Mouse (Mus musculus) monocyte, adult 2 months (primary cell): ENCODE measurements around the gene Gm13279.
A peak's percentile ranks its signal among the peaks of the same experiment; 100 is the strongest.
"Not testable (repeated sequence)": the region's sequence is repeated elsewhere in the genome, so short reads cannot be mapped to it uniquely, and the experiment has no call there.

Experiments
- DNase-seq, 2 experiments: peaks; one replicate each; pipeline ENCODE4 v3.0.0; 2022; ENCODE audit warnings: low spot score in 2 of 2, low read depth in 1 of 2

Gm13279 gene

DNA sequence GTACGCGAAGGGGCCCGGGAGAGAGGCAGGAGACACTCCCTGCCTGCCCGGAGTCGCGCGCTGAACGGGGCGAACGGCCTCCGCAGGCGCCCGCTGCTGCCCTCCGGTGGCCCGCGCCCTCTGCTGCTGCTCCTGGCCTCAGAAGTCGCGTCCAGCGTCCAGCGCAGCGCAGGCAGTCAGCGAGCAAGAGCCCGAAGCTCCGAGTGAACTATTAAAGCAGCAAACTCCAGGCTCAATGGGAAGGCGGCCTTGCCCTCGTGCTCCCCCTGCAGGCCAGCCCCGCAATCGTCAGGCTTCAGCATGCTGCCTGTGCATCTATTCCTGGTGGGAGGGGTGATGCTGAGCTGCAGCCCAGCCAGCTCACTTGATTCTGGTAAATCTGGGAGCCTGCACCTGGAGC lies at the start of gene Gm13279:
Gene Gm13279 (plus strand): TSS at position 301 of the 400 bp plus-strand sequence.
- DNase-seq = not testable (repeated sequence)

GRCm38 (mm10) chr4:88749926-88750325 lies 47.3 kb upstream of the Gm13279 start:
- DNase-seq = no peak

- peak in 1 of 2 experiments; percentile 76 for DNase-seq
Measured at GRCm38 (mm10) chr4:88754818-88755340, 42.3 kb upstream of the Gm13279 start, which contains the start of gene Gm13271. TSS of gene Gm13271 (plus strand) at chr4:88754868.

- not testable (repeated sequence) for DNase-seq
Measured at GRCm38 (mm10) chr4:88756581-88757513, 40.4 kb upstream of the Gm13279 start.

DNA sequence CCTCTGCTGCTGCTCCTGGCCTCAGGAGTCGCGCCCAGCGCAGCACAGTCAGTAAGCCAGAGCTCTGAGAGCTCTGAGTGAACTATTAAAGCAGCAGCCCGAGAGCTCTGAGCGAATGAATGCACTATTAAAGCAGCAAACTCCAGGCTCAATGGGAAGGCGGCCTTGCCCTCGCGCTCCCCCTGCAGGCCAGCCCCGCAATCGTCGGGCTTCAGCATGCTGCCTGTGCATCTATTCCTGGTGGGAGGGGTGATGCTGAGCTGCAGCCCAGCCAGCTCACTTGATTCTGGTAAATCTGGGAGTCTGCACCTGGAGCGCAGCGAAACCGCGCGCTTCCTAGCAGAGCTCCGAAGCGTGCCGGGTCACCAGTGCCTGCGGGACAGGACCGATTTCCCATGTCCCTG lies 39.6 kb upstream of the Gm13279 start:
- peak; percentile 85 to 95 for DNase-seq

- DNase-seq = not testable (repeated sequence)
Measured at GRCm38 (mm10) chr4:88758751-88759150, 38.4 kb upstream of the Gm13279 start.

- DNase-seq = not testable (repeated sequence)
Measured at GRCm38 (mm10) chr4:88759610-88760268, 37.5 kb upstream of the Gm13279 start, which contains the start of gene Gm13283. TSS of gene Gm13283 (plus strand) at chr4:88760119.

DNA sequence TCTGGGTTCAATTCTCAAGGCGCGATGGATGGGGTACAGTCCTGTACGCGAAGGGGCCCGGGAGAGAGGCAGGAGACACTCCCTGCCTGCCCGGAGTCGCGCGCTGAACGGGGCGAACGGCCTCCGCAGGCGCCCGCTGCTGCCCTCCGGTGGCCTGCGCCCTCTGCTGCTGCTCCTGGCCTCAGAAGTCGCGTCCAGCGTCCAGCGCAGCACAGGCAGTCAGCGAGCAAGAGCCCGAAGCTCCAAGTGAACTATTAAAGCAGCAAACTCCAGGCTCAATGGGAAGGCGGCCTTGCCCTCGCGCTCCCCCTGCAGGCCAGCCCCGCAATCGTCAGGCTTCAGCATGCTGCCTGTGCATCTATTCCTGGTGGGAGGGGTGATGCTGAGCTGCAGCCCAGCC lies 36.8 kb upstream of the Gm13279 start:
- peak; percentile 63 to 64 for DNase-seq

DNA sequence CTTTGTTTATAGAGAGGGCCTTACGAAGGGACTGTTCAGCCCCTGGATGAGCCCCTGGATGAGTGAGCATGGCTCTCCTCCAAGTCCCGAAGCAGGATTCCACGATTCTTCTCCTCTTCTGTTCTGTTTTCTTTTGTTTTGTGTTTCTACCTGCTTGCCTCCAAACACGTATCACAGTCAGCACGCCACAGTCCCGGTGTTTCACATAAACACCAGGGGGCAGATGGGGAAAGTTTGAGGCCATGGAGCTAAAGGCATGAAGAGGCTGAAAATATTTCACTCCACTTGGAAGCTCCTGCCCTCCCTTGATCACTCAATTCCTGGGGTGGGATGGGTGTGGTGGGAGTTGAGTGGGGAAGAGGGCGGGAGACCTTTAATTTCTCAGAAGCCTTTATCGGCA lies 35.4 kb upstream of the Gm13279 start:
- peak; percentile 67 to 70 for DNase-seq

DNA sequence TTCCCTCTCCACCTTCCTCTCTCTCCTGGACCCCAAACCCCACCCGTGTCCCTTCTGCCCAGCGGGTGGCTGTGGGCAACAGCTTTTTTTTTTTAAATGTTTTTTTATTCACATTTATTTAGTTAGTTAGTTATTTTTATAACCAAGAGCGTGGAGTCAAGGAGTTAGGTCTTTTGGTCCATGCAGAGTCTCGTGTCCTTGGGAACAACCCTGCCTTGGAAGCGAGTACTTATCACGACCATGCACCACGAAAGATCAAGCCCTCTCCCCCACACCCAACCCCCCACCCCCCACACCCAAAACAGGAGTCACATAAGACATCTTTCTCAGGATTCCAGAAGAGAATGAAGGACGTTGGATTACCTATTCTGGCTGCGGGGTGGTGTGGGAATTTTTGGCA lies 34.9 kb upstream of the Gm13279 start:
- not testable (repeated sequence) for DNase-seq

DNA sequence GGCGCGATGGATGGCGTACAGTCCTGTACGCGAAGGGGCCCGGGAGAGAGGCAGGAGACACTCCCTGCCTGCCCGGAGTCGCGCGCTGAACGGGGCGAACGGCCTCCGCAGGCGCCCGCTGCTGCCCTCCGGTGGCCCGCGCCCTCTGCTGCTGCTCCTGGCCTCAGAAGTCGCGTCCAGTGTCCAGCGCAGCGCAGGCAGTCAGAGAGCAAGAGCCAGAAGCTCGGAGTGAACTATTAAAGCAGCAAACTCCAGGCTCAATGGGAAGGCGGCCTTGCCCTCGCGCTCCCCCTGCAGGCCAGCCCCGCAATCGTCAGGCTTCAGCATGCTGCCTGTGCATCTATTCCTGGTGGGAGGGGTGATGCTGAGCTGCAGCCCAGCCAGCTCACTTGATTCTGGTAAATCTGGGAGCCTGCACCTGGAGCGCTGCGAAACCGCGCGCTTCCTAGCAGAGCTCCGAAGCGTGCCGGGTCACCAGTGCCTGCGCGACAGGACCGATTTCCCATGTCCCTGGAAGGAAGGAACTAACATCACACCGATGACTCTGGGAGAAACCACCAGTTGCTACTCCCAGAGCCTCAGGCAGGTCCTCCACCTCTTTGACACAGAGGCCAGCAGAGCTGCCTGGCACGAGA lies 33.7 kb upstream of the Gm13279 start:
- DNase-seq = peak in 1 of 2 experiments; percentile 45

DNA sequence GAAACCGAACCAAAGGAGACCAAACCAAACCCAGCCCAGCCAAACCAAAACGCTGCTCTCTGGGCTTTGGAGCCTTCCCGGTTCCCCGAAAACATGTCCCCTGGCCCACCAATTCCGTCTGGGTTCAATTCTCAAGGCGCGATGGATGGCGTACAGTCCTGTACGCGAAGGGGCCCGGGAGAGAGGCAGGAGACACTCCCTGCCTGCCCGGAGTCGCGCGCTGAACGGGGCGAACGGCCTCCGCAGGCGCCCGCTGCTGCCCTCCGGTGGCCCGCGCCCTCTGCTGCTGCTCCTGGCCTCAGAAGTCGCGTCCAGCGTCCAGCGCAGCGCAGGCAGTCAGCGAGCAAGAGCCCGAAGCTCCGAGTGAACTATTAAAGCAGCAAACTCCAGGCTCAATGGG lies 23.7 kb upstream of the Gm13279 start, which contains the start of gene Gm13290:
Gene Gm13290 (plus strand): TSS at position 301 of the 400 bp plus-strand sequence.
- DNase-seq = not testable (repeated sequence)

- not testable (repeated sequence) for DNase-seq
Measured at GRCm38 (mm10) chr4:88776622-88777021, 20.6 kb upstream of the Gm13279 start, which contains the start of gene Gm13289. TSS of gene Gm13289 (plus strand) at chr4:88776922.

DNA sequence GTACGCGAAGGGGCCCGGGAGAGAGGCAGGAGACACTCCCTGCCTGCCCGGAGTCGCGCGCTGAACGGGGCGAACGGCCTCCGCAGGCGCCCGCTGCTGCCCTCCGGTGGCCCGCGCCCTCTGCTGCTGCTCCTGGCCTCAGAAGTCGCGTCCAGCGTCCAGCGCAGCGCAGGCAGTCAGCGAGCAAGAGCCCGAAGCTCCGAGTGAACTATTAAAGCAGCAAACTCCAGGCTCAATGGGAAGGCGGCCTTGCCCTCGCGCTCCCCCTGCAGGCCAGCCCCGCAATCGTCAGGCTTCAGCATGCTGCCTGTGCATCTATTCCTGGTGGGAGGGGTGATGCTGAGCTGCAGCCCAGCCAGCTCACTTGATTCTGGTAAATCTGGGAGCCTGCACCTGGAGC lies 17.6 kb upstream of the Gm13279 start, which contains the start of gene Gm13272:
Gene Gm13272 (plus strand): TSS at position 301 of the 400 bp plus-strand sequence.
- not testable (repeated sequence) for DNase-seq

DNA sequence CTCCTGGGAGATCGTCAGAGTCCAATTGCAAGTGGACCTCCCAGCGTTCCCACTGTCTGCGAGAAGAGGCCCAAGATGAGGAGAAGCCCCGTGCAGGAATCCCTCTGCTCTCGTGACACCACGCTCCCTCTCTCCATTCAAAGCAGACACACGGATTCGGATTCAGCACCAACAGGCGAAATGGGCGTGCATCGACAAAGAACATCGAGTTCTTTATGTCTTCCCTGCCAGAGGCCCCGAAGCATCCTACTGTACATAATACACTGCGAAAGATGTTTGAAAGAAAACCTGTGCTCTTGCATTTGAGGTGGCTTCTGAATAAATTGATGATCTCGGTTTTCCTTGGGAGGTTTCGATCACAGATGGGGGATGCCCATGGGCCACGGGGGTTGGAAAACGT lies 16.9 kb upstream of the Gm13279 start:
- DNase-seq = not testable (repeated sequence)

GRCm38 (mm10) chr4:88781831-88782230 lies 15.4 kb upstream of the Gm13279 start, which contains the start of gene Ifnz:
TSS of gene Ifnz (plus strand) at chr4:88782131.
- not testable (repeated sequence) for DNase-seq

DNA sequence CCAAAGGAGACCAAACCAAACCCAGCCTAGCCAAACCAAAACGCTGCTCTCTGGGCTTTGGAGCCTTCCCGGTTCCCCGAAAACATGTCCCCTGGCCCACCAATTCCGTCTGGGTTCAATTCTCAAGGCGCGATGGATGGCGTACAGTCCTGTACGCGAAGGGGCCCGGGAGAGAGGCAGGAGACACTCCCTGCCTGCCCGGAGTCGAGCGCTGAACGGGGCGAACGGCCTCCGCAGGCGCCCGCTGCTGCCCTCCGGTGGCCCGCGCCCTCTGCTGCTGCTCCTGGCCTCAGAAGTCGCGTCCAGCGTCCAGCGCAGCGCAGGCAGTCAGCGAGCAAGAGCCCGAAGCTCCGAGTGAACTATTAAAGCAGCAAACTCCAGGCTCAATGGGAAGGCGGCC lies 14.9 kb upstream of the Gm13279 start:
- peak in 1 of 2 experiments; percentile 4 for DNase-seq

DNA sequence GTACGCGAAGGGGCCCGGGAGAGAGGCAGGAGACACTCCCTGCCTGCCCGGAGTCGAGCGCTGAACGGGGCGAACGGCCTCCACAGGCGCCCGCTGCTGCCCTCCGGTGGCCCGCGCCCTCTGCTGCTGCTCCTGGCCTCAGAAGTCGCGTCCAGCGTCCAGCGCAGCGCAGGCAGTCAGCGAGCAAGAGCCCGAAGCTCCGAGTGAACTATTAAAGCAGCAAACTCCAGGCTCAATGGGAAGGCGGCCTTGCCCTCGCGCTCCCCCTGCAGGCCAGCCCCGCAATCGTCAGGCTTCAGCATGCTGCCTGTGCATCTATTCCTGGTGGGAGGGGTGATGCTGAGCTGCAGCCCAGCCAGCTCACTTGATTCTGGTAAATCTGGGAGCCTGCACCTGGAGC lies 11.8 kb upstream of the Gm13279 start, which contains the start of gene Gm13276:
Gene Gm13276 (plus strand): TSS at position 301 of the 400 bp plus-strand sequence.
- DNase-seq = not testable (repeated sequence)

DNA sequence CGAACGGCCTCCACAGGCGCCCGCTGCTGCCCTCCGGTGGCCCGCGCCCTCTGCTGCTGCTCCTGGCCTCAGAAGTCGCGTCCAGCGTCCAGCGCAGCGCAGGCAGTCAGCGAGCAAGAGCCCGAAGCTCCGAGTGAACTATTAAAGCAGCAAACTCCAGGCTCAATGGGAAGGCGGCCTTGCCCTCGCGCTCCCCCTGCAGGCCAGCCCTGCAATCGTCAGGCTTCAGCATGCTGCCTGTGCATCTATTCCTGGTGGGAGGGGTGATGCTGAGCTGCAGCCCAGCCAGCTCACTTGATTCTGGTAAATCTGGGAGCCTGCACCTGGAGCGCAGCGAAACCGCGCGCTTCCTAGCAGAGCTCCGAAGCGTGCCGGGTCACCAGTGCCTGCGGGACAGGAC lies 8.8 kb upstream of the Gm13279 start, which contains the start of gene Gm13277:
Gene Gm13277 (plus strand): TSS at position 231 of the 400 bp plus-strand sequence.
- peak in 1 of 2 experiments; percentile 58 for DNase-seq

DNA sequence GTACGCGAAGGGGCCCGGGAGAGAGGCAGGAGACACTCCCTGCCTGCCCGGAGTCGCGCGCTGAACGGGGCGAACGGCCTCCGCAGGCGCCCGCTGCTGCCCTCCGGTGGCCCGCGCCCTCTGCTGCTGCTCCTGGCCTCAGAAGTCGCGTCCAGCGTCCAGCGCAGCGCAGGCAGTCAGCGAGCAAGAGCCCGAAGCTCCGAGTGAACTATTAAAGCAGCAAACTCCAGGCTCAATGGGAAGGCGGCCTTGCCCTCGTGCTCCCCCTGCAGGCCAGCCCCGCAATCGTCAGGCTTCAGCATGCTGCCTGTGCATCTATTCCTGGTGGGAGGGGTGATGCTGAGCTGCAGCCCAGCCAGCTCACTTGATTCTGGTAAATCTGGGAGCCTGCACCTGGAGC lies 5.9 kb upstream of the Gm13279 start, which contains the start of gene Gm13278:
Gene Gm13278 (plus strand): TSS at position 301 of the 400 bp plus-strand sequence.
- DNase-seq = not testable (repeated sequence)
